Mouse (Mus musculus): Measurements from ENCODE around the gene Hist3h2ba. TPM values are rescaled to one million over a fixed set of nuclear protein-coding genes. Genes with fewer than 3 reads are reported as not detected.

Gene Hist3h2ba
- total and polyA plus RNA-seq, 2 experiments from 2014 or later = 7.0 to 26.3 TPM

- H3K9ac ChIP-seq (replicated peaks; ENCODE audit: low read depth, low read length) = no peak overlapping the region
- ATAC-seq (ENCODE audit: insufficient read depth, low read depth) (no peak), DNase-seq (ENCODE audit: low spot score) (no peak)
- H3K27me3 ChIP-seq (ENCODE audit: control insufficient read depth, insufficient read depth, low read length) = no peaks in the 10 kb centered on the region
- H3K4me1 ChIP-seq (ENCODE audit: control insufficient read depth, insufficient read depth) = peaks cover 4% of the 10 kb centered on the region; the same call in 1 of the 2 replicates
- H3K4me3 ChIP-seq (ENCODE audit: low read depth, low read length) = no peak overlapping the region
- no peak overlapping the region for H3K4me2 ChIP-seq (ENCODE audit: low read depth, low read length)
- no peaks in the 10 kb centered on the region for H3K9me3 ChIP-seq (replicated peaks; ENCODE audit: control insufficient read depth, low read length)
- WGBS = 50% methylated on average over 3 of the region's 3 CpGs
- H3K27ac ChIP-seq (ENCODE audit: low read depth) = no peak overlapping the region
- H3K36me3 ChIP-seq (replicated peaks; ENCODE audit: control insufficient read depth, insufficient read depth, low read length) = peaks cover 34% of the 10 kb centered on the region
- TF ChIP-seq CTCF (IDR thresholded peaks at IDR 0.05; ENCODE audit: low read depth) = no peak
These were observed 19.1 kb upstream of the Hist3h2ba start for GRCm38 (mm10) chr11:58929641-58930040.

DNA sequence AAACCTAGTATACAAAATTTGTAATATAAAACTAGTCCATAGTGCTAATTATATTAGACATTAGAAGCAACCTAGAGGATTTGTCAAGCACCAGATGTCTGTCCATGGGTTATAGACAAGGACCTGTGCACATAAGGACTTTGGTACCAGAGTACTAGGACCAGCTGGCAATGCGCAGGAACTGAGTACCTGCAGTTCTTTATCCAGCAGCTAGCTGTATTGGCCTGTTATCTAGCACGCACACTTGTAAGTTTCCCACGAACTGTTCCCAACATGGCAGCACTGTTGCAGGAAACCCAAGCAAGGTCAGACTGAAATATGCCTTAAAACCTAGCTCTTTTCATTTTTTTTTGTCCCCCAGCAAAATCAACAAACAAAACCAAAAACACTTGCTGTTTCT is 18.5 kb upstream of the Hist3h2ba start:
- Histone ChIP-seq H3K4me2 (ENCODE audit: low read depth, low read length) (no peak overlapping the region), H3K9ac (replicated peaks; ENCODE audit: low read depth, low read length) (no peak overlapping the region), H3K36me3 (replicated peaks; ENCODE audit: control insufficient read depth, insufficient read depth, low read length) (peaks cover 39% of the 10 kb centered on the region), H3K27me3 (ENCODE audit: control insufficient read depth, insufficient read depth, low read length) (no peaks in the 10 kb centered on the region), H3K27ac (ENCODE audit: low read depth) (no peak overlapping the region), H3K9me3 (replicated peaks; ENCODE audit: control insufficient read depth, low read length) (no peaks in the 10 kb centered on the region), H3K4me1 (ENCODE audit: control insufficient read depth, insufficient read depth) (peaks cover 4% of the 10 kb centered on the region; the same call in 1 of the 2 replicates), H3K4me3 (ENCODE audit: low read depth, low read length) (no peak overlapping the region)
- TF ChIP-seq EP300 (IDR thresholded peaks at IDR 0.05; ENCODE audit: low read depth) = no peak
- no peak for TF ChIP-seq CTCF (IDR thresholded peaks at IDR 0.05; ENCODE audit: low read depth)
- no peak for ATAC-seq (ENCODE audit: insufficient read depth, low read depth)
- WGBS = 78% methylated on average over 3 of the region's 3 CpGs
- no peak for DNase-seq (ENCODE audit: low spot score)

GRCm38 (mm10) chr11:58931576-58931975 is 17.1 kb upstream of the Hist3h2ba start:
- H3K9me3 ChIP-seq (replicated peaks; ENCODE audit: control insufficient read depth, low read length) = no peaks in the 10 kb centered on the region
- no peaks in the 10 kb centered on the region for H3K27me3 ChIP-seq (ENCODE audit: control insufficient read depth, insufficient read depth, low read length)
- peaks cover 4% of the 10 kb centered on the region; the same call in 1 of the 2 replicates for H3K4me1 ChIP-seq (ENCODE audit: control insufficient read depth, insufficient read depth)
- no peak overlapping the region for H3K9ac ChIP-seq (replicated peaks; ENCODE audit: low read depth, low read length)
- no peak overlapping the region for H3K27ac ChIP-seq (ENCODE audit: low read depth)
- ATAC-seq (ENCODE audit: insufficient read depth, low read depth) (no peak), DNase-seq (ENCODE audit: low spot score) (no peak)
- no peak for TF ChIP-seq EP300 (IDR thresholded peaks at IDR 0.05; ENCODE audit: low read depth)
- TF ChIP-seq CTCF (IDR thresholded peaks at IDR 0.05; ENCODE audit: low read depth) = peak; percentile 27
- 54% methylated on average over 4 of the region's 4 CpGs for WGBS
- no peak overlapping the region for H3K4me2 ChIP-seq (ENCODE audit: low read depth, low read length)
- H3K36me3 ChIP-seq (replicated peaks; ENCODE audit: control insufficient read depth, insufficient read depth, low read length) = peaks cover 51% of the 10 kb centered on the region
- no peak overlapping the region for H3K4me3 ChIP-seq (ENCODE audit: low read depth, low read length)

- TF ChIP-seq EP300 (IDR thresholded peaks at IDR 0.05; ENCODE audit: low read depth) (no peak), CTCF (IDR thresholded peaks at IDR 0.05; ENCODE audit: low read depth) (no peak)
- Histone ChIP-seq H3K27me3 (ENCODE audit: control insufficient read depth, insufficient read depth, low read length) (no peaks in the 10 kb centered on the region), H3K4me2 (ENCODE audit: low read depth, low read length) (peak overlapping the region; percentile 98), H3K4me1 (ENCODE audit: control insufficient read depth, insufficient read depth) (peaks cover 8% of the 10 kb centered on the region; the same call in 1 of the 2 replicates), H3K9me3 (replicated peaks; ENCODE audit: control insufficient read depth, low read length) (no peaks in the 10 kb centered on the region), H3K27ac (ENCODE audit: low read depth) (peak overlapping the region; percentile 96), H3K4me3 (ENCODE audit: low read depth, low read length) (peak overlapping the region; percentile 88), H3K36me3 (replicated peaks; ENCODE audit: control insufficient read depth, insufficient read depth, low read length) (peaks cover 39% of the 10 kb centered on the region), H3K9ac (replicated peaks; ENCODE audit: low read depth, low read length) (peak overlapping the region; percentile 89)
- DNase-seq (ENCODE audit: low spot score) (no peak), ATAC-seq (ENCODE audit: insufficient read depth, low read depth) (no peak)
- 2% methylated on average over 13 of the region's 13 CpGs for WGBS
These were observed 10.8 kb upstream of the Hist3h2ba start for GRCm38 (mm10) chr11:58937909-58938308.

GRCm38 (mm10) chr11:58938322-58939087 is 10.2 kb upstream of the Hist3h2ba start, which contains the start of gene Rnf187:
Gene Rnf187, minus strand, starts transcription at chr11:58938916.
- Histone ChIP-seq H3K9me3 (replicated peaks; ENCODE audit: control insufficient read depth, low read length) (no peaks in the 10 kb centered on the region), H3K4me1 (ENCODE audit: control insufficient read depth, insufficient read depth) (peaks cover 8% of the 10 kb centered on the region; the same call in 1 of the 2 replicates)
- under 1% methylated on average over 82 of the region's 95 CpGs for WGBS

More at GRCm38 (mm10) chr11:58938322-58939087, 10.2 kb upstream of the Hist3h2ba start, which contains the start of gene Rnf187:
- Histone ChIP-seq H3K27me3 (ENCODE audit: control insufficient read depth, insufficient read depth, low read length) (no peaks in the 10 kb centered on the region), H3K4me2 (ENCODE audit: low read depth, low read length) (peak within 1 kb of the TSS; percentile 98), H3K9ac (replicated peaks; ENCODE audit: low read depth, low read length) (peak within 1 kb of the TSS; percentile 89), H3K4me3 (ENCODE audit: low read depth, low read length) (peak within 1 kb of the TSS; percentile 88), H3K27ac (ENCODE audit: low read depth) (peak within 1 kb of the TSS; percentile 96), H3K36me3 (replicated peaks; ENCODE audit: control insufficient read depth, insufficient read depth, low read length) (peaks cover 33% of the 10 kb centered on the region)
- DNase-seq (ENCODE audit: low spot score) (peak; percentile 91), ATAC-seq (ENCODE audit: insufficient read depth, low read depth) (peak; percentile 96)
- peak; percentile 98 for TF ChIP-seq EP300 (IDR thresholded peaks at IDR 0.05; ENCODE audit: low read depth)
- no peak for TF ChIP-seq CTCF (IDR thresholded peaks at IDR 0.05; ENCODE audit: low read depth)
